Mouse (Mus musculus): ENCODE results near the gene Pecr.
"Not testable (repeated sequence)": the region's sequence is repeated elsewhere in the genome, so short reads cannot be mapped to it uniquely, and the experiment has no call there.

The Pecr gene

GRCm38 (mm10) chr1:72290896-72291295 lies 6.8 kb upstream of the Pecr start:
- in situ Hi-C loops (cut with MseI, MboI): no loop called here

- in situ Hi-C loops (cut with MseI, MboI): no loop called here
These were observed 4.5 kb upstream of the Pecr start for GRCm38 (mm10) chr1:72288527-72289150.

- in situ Hi-C loops (cut with MseI, MboI): no loop called here
These were observed 3.8 kb upstream of the Pecr start for GRCm38 (mm10) chr1:72287893-72288292.

GRCm38 (mm10) chr1:72286904-72287303 lies 2.8 kb upstream of the Pecr start:
- in situ Hi-C loops (cut with MseI, MboI): no loop called here

GRCm38 (mm10) chr1:72284539-72284938 lies 425 bp upstream of the Pecr start:
- in situ Hi-C loops (cut with MseI, MboI): no loop called here

DNA sequence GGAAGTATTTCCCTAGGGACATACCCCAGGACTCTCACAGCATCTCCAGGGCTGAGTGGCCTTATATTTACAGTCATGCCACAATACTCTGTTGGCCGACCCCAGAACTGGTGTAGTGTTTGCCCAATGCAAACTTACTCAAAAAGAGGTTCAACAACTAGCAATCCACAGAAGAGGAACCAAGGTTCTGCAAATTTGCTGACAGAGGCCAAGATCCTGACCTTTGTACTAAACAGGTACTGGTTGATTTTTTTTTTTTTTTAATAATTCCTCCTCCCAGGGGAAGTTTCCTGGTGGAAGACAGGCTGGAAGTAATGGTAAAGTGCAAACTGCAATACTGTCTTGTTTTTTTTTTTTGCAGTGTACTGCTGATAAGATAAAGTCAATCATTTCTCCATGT lies 1.5 kb downstream of the Pecr start:
- in situ Hi-C loops (cut with MseI, MboI): no loop called here

DNA sequence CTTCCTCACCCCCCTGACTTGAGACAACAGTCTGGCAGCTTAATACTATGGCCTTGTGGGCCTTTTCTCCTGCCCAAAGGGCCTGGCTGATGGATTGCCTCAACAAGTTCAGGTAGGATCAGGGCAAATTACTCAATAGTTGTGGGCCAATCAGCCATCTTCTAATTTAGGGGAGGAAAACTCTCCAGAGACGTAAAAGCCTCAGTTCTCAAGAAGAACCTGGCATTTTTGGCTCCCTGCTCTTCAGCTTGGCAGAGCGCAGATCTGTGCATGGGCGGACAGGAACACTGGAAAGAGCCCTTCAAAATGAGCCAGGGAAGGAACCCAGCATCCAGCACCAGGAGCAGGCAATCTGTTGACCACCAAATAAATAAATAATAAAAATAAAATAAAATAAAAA lies 6.0 kb downstream of the Pecr start:
- in situ Hi-C loops (cut with MseI, MboI): no loop called here

- in situ Hi-C loops (cut with MseI, MboI): no loop called here
These were observed 21.0 kb downstream of the Pecr start for GRCm38 (mm10) chr1:72263099-72263498.

DNA sequence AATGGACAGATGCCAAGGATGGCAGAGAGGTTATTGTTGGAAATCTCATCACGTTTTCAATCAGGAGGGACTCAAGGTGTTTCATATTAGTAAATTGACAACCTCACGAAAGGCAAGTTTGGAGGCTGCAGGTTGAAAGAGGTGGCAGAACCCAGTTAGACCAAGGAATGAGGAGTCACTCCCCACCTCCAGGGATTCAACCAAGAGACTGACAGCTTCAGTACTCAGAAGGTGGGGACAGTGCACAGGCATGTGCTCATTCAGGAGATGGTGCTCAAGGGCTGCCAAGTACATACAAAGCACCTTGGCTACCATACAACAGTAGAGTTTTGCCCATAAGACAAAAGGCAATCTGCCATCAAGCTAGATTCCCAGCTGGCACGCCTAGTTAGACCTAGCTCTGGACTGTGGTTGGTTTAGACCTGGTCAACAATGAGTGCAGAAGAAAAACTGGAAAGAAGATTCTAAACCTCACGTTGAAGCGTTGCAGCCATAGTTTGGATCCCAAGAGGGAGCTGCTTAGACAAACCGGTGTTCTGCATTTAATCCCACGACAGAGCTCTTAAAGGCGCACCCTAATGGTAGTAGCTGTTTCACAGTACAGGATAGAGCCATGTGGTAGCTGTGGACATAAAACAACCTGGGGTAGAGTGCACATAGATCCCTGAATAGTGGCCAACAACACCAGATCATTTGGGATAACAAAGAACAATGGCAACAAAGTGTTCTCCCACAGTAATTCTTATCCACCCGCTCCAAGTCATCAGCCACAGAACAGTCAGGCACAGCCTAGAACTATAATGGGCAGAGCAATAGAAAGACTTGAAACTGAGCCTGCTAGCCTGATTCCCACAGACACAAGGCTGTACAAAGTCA lies 27.5 kb downstream of the Pecr start:
- in situ Hi-C loops (cut with MseI, MboI): no loop called here

GRCm38 (mm10) chr1:72255854-72256175 lies 28.3 kb downstream of the Pecr start:
- in situ Hi-C loops (cut with MseI, MboI): no loop called here

- in situ Hi-C loops (cut with MseI, MboI): no loop called here
These were observed 28.9 kb downstream of the Pecr start for GRCm38 (mm10) chr1:72255062-72255853.

GRCm38 (mm10) chr1:72254545-72255061 lies 29.5 kb downstream of the Pecr start:
- in situ Hi-C loops (cut with MseI, MboI): no loop called here

DNA sequence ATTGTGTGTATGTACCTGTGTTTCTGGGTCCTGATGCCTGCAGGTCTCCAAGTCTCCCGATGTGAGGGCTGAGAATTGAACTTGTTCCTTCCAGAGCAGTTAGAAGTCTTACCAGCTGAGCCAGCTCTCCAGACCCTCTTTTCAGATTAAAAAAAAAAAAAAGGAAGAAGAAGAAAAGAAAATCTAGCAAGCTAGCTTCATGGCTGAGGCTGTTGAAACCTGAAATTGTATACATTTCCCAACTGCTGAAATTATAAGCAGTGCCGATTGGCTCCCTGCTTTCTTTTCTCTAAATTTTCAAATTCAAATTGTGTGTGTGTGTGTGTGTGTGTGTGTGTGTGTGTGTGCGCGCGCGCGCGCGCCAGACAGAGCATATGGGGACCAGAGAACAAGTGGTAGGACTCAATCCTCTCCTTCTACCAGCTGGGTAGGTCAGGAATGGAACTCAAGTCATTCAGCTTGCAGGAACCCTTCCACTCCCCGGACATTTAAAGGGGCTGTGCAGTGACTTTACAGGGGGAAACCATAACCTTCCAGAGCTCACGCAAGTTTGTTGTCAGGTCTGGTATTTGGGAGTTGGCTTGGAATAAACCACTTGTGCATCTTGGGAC lies 30.1 kb downstream of the Pecr start:
- in situ Hi-C loops (cut with MseI, MboI): no loop called here

DNA sequence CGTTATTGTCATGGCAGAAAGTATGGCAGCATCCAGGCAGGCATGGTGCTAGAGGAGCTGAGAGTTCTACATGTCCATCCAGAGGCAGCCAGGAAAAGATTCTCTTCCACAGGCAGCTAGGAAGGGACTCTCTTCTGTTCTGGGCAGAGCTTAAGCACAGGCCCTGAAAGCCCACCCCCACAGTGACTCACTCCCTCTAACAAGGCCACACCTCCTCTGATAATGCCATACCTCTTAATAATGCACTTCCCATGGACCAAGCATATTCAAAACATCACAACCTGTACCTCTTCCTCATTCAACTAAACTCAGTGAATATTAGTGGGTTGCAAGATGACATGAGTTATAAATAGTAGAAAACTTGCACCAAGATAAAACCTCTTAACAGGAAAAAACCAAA lies 32.3 kb downstream of the Pecr start:
- in situ Hi-C loops (cut with MseI, MboI): no loop called here

DNA sequence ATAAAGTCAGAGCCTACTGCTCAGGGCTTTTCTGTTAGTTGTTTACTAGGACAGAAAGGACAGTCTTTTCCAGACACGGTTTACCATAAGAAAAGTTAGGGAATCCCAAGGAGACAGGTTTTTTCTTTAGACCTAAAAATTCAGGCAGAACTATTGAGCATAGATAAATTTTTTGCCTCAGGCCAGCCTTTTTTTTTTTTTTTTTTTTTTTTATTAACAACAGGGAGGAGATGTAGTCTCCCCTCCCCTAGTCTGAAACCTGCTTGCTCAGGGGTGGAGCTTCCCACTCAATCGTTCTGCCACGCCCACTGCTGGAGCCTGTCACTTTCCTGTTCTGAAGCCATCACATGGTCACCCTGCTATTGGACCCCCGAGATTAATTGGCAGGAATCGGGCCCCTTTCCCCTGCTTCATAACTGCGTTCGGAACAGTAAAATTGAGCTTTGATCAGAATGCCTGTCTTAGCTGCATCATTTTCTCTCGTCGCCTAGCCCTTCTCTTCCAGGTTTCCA lies 35.8 kb downstream of the Pecr start:
- in situ Hi-C loops (cut with MseI, MboI): not testable (repeated sequence)

GRCm38 (mm10) chr1:72244317-72245036 lies 39.6 kb downstream of the Pecr start:
- in situ Hi-C loops (cut with MseI, MboI): no loop called here

DNA sequence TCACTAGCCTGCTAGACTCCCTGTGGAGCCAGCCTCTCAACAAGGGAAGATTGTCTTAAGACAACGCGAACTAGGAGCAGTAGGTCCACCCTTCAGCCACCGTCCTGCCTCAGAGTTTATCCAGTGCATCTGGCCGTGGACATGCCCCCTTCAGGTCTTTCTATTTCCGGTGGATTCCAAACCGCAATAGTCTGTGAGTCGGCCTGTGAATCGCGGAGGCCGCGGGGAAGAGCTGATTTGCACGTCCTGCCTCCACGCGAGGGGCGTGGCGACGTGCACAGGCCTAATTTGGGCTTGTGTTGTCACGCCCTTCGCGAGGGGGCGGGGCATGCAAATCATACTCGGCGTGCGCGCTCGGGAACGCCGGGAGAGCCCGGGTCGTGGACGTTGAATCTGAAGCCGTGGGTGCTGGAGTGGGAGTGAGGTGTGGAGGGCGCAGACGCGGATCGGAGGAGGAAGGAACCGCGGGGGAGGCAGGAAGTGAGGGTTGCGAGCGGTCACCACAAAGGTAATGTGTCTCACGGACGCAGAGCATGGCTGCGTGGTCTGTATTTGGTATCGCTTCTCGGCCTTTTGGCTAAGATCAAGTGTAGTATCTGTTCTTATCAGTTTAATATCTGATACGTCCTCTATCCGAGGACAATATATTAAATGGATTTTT lies 40.3 kb downstream of the Pecr start:
- in situ Hi-C loops (cut with MseI, MboI): no loop called here

DNA sequence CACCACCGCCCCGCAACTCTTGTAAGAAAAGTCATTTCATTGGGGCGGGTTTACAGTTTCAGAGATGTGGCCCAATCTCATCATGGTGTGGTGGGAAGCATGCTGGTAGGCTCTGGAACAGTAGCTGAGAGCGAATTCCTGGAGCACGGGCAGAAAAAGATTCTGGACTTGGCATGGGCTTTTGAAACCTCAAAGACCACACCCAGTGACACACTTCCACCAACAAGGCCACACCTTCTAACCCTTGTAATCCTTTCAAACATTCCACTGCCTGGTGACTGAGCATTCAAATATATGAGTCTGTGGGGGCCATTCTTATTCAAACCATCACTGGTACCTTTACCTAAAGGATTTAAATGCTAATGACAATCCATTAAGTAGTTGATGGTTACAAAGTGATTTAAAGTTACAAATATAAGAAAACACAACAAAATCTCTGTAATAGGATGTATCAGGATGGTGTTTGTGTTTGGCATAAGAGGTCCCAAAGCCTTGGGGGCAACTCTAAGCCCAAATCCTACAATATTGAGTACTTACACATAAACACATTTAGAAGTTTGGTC lies 41.5 kb downstream of the Pecr start:
- in situ Hi-C loops (cut with MseI, MboI): no loop called here

DNA sequence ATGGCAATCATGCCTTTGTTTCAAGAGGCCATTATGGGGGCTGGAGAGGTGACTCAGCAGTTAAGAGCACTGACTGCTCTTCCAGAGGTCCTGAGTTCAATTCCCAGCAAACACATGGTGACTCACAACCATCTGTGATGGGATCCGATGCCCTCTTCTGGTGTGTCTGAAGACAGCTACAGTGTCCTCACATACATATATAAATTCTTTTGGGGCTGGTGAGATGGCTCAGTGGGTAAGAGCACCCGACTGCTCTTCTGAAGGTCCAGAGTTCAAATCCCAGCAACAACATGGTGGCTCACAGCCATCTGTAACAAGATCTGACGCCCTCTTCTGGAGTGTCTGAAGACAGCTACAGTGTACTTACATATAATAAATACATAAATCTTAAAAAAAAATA lies 45.0 kb downstream of the Pecr start:
- in situ Hi-C loops (cut with MseI, MboI): not testable (repeated sequence)

GRCm38 (mm10) chr1:72238016-72238580 lies 46.0 kb downstream of the Pecr start:
- in situ Hi-C loops (cut with MseI, MboI): no loop called here

All from mouse trophoblast stem cell (cell line).